Comparison of ENCODE assay signal across 9 mouse cellular contexts in the genomic region with DNA sequence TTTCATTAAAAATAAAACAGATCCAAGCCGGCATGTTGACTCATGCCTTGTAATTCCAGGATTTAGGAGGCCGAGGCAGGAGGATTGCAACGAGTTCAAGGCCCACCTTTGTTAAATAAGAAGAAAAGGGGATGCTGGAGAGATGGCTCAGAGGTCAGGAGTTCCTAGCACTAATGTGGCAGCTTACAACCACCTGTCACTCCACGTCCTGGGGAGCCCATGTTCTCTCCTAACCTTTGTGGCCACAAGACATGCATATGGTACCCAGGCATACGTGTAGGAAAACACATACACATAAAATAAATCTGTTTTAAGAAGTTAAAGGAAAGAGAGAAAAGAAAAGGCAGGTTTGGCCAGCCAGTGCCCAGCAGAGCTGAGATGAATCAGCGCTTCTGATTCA. TPM values are rescaled to one million over a fixed set of nuclear protein-coding genes. Genes with fewer than 3 reads are reported as not detected.
DNase-seq lines count a peak whose midpoint lies in the region; ATAC-seq and TF ChIP-seq lines count a peak whose summit lies in the region.
"Had no signal": no experiment of that assay in that cellular context is flagged by ENCODE, and none has a peak within 500 bp of the region (broad histone marks: within the 10 kb centered on the region; RNA-seq: fewer than 3 reads in every experiment).

No protein-coding gene starts in this region.

- intact Hi-C loops in left cerebral cortex, postnatal 14 days (cut with DNase I) = no loop called here

- no peak for ATAC-seq in embryonic facial prominence, embryonic 12.5 days (ENCODE audit: insufficient number of reproducible peaks, insufficient read depth, low FRiP score, low TSS enrichment)
- no peak for ATAC-seq in hindbrain, embryonic 15.5 days (ENCODE audit: low FRiP score, low read depth)
- no peak for ATAC-seq in midbrain, embryonic 14.5 days (ENCODE audit: low FRiP score, low TSS enrichment)

- peaks cover 52% of the 10 kb centered on the region for H3K4me1 ChIP-seq in embryonic facial prominence, embryonic 12.5 days
- peaks cover 61% of the 10 kb centered on the region for H3K4me1 ChIP-seq in hindbrain, embryonic 15.5 days (replicated peaks)
- H3K4me1 ChIP-seq in midbrain, embryonic 14.5 days (ENCODE audit: control insufficient read depth, insufficient read depth, low read length) = peaks cover 53% of the 10 kb centered on the region

- H3K9ac ChIP-seq in embryonic facial prominence, embryonic 12.5 days = 0 out of 2 replicates have a peak overlapping the region, but pooled peaks have one; percentile 32
- peak overlapping the region; percentile 12; the same call in 1 of the 2 replicates for H3K9ac ChIP-seq in hindbrain, embryonic 15.5 days
- H3K9ac ChIP-seq in midbrain, embryonic 14.5 days (replicated peaks; ENCODE audit: low read length) = no peak overlapping the region; the same call in 1 of the 2 replicates

- no peaks in the 10 kb centered on the region for H3K36me3 ChIP-seq in embryonic facial prominence, embryonic 12.5 days
- no peaks in the 10 kb centered on the region for H3K36me3 ChIP-seq in hindbrain, embryonic 15.5 days
- no peaks in the 10 kb centered on the region for H3K36me3 ChIP-seq in midbrain, embryonic 14.5 days (ENCODE audit: control insufficient read depth, insufficient read depth, low read length)

- H3K4me2 ChIP-seq in embryonic facial prominence, embryonic 12.5 days (replicated peaks) = no peak overlapping the region
- H3K4me2 ChIP-seq in hindbrain, embryonic 15.5 days = peak overlapping the region; percentile 50; the same call in 1 of the 2 replicates
- H3K4me2 ChIP-seq in midbrain, embryonic 14.5 days (ENCODE audit: low read length) = no peak overlapping the region

- H3K27ac ChIP-seq in layer of hippocampus, adult 2 months = peak overlapping the region; percentile 91
- peak overlapping the region; percentile 69; the same call in 1 of the 2 replicates for H3K27ac ChIP-seq in embryonic facial prominence, embryonic 12.5 days
- peak overlapping the region; percentile 87 for H3K27ac ChIP-seq in hindbrain, embryonic 15.5 days (replicated peaks)
- peak overlapping the region; percentile 77 for H3K27ac ChIP-seq in midbrain, embryonic 14.5 days (replicated peaks; ENCODE audit: low read depth, low read length)

- DNase-seq in layer of hippocampus, adult 2 months (ENCODE audit: low spot score in 2 of 2) = no peak
- DNase-seq in layer of hippocampus, adult 9-10 months (ENCODE audit: low spot score) = no peak
- DNase-seq in midbrain, embryonic 14.5 days = no peak
- DNase-seq in left cerebral cortex, postnatal 14 days (ENCODE audit: low spot score in 2 of 2) = no peak
- DNase-seq in T-cell, adult 2 months (ENCODE audit: low spot score) = no peak
- DNase-seq in testis, postnatal 14 days (ENCODE audit: low spot score) = no peak

- no peaks in the 10 kb centered on the region for H3K27me3 ChIP-seq in embryonic facial prominence, embryonic 12.5 days
- H3K27me3 ChIP-seq in hindbrain, embryonic 15.5 days = no peaks in the 10 kb centered on the region
- no peaks in the 10 kb centered on the region for H3K27me3 ChIP-seq in midbrain, embryonic 14.5 days (ENCODE audit: control insufficient read depth, insufficient read depth, low read length)
- H3K27me3 ChIP-seq: Patski had no signal

- TF ChIP-seq CTCF in layer of hippocampus, adult 2 months (conservative IDR thresholded peaks at IDR 0.05) = no peak

- WGBS in embryonic facial prominence, embryonic 12.5 days = 62% methylated on average over 6 of the region's 6 CpGs
- WGBS in hindbrain, embryonic 15.5 days = 63% methylated on average over 6 of the region's 6 CpGs
- WGBS in midbrain, embryonic 14.5 days = 62% methylated on average over 6 of the region's 6 CpGs

- H3K9me3 ChIP-seq in embryonic facial prominence, embryonic 12.5 days = no peaks in the 10 kb centered on the region
- no peaks in the 10 kb centered on the region for H3K9me3 ChIP-seq in hindbrain, embryonic 15.5 days
- no peaks in the 10 kb centered on the region for H3K9me3 ChIP-seq in midbrain, embryonic 14.5 days (ENCODE audit: control insufficient read depth, low read length)

- H3K4me3 ChIP-seq in layer of hippocampus, adult 2 months = no peak overlapping the region
- no peak overlapping the region for H3K4me3 ChIP-seq in embryonic facial prominence, embryonic 12.5 days
- H3K4me3 ChIP-seq in hindbrain, embryonic 15.5 days = no peak overlapping the region
- H3K4me3 ChIP-seq in midbrain, embryonic 14.5 days (replicated peaks; ENCODE audit: low read depth, low read length) = no peak overlapping the region

RNA-seq across cellular contexts. Expression of a gene that starts 37.2 kb away (rescaled TPM):
- total RNA-seq in layer of hippocampus, adult 2 months (2021) = 10 to 100 TPM; 32.0 to 33.1 TPM
- 78.8 and 88.4 TPM in 2 replicates for polyA plus RNA-seq in embryonic facial prominence, embryonic 12.5 days (2016; fragmentation: Nextera tagmentation; extraction: Ambion mirVana)
- 30.3 and 31.1 TPM in 2 replicates for polyA plus RNA-seq in hindbrain, embryonic 15.5 days (2015; fragmentation: Nextera tagmentation; extraction: Ambion mirVana)
- 19.6 and 23.1 TPM in 2 replicates for polyA plus RNA-seq in midbrain, embryonic 14.5 days (2014; fragmentation: Nextera tagmentation; extraction: Ambion mirVana)
- 10 to 100 TPM; 27.3 to 34.8 TPM for total RNA-seq in left cerebral cortex, postnatal 14 days (2021)
